Comparison of ENCODE assay signal across 21 mouse cellular contexts in the genomic region with DNA sequence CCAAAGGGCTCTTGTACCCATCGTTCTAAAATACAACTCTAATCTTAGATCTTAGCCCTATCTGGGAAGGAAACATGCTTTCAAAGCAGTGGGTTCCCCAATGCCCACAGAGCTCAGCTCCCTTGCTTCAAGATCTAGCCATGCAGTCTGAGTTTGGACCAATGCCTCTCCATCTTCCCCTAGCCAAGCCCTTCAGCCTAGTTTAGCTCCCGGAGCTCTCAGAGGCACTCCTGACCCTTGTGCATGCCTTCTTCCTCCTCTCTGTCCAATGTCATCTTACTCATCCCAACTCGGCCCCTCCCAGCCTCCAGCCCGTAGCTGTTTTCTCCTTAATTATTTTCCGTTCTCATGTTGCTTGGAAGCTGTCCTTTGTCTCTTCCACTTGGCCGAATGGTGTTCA. TPM values are rescaled to one million over a fixed set of nuclear protein-coding genes. Genes with fewer than 3 reads are reported as not detected.
DNase-seq lines count a peak whose midpoint lies in the region; ATAC-seq lines count a peak whose summit lies in the region.
"Had no signal": no experiment of that assay in that cellular context is flagged by ENCODE, and none has a peak within 500 bp of the region (broad histone marks: within the 10 kb centered on the region; RNA-seq: fewer than 3 reads in every experiment).

No protein-coding gene starts in this region.

- no peaks in the 10 kb centered on the region for H3K36me3 ChIP-seq in forebrain, embryonic 11.5 days (ENCODE audit: control insufficient read depth, insufficient read depth, low read length)
- H3K36me3 ChIP-seq in forebrain, embryonic 16.5 days (ENCODE audit: control insufficient read depth, insufficient read depth), result no peaks in the 10 kb centered on the region
- H3K36me3 ChIP-seq in kidney, embryonic 16.5 days (ENCODE audit: insufficient read depth, low read length), result no peaks in the 10 kb centered on the region
- H3K36me3 ChIP-seq: embryonic facial prominence, embryonic 10.5 days; embryonic facial prominence, embryonic 12.5 days; forebrain, embryonic 12.5 days had no signal

- no peaks in the 10 kb centered on the region for H3K9me3 ChIP-seq in forebrain, embryonic 11.5 days (ENCODE audit: control insufficient read depth, low read length)
- no peaks in the 10 kb centered on the region for H3K9me3 ChIP-seq in forebrain, embryonic 16.5 days (ENCODE audit: control insufficient read depth, low read length)
- H3K9me3 ChIP-seq in kidney, embryonic 16.5 days (ENCODE audit: low read length), result no peaks in the 10 kb centered on the region
- H3K9me3 ChIP-seq: embryonic facial prominence, embryonic 10.5 days; embryonic facial prominence, embryonic 12.5 days; forebrain, embryonic 12.5 days had no signal

- peaks cover 4% of the 10 kb centered on the region; the same call in 1 of the 2 replicates for H3K27me3 ChIP-seq in forebrain, embryonic 11.5 days (ENCODE audit: control insufficient read depth, insufficient read depth, low read length)
- no peaks in the 10 kb centered on the region for H3K27me3 ChIP-seq in forebrain, embryonic 16.5 days (replicated peaks; ENCODE audit: control insufficient read depth, insufficient read depth, low read length)
- no peaks in the 10 kb centered on the region for H3K27me3 ChIP-seq in kidney, embryonic 16.5 days (ENCODE audit: insufficient read depth, low read length)
- H3K27me3 ChIP-seq: embryonic facial prominence, embryonic 12.5 days had no signal

- no peak overlapping the region for H3K4me3 ChIP-seq in forebrain, embryonic 11.5 days (ENCODE audit: low read depth, low read length)
- H3K4me3 ChIP-seq in forebrain, embryonic 16.5 days (replicated peaks; ENCODE audit: low read length), result no peak overlapping the region
- H3K4me3 ChIP-seq in kidney, embryonic 16.5 days (ENCODE audit: low read length), result no peak overlapping the region
- H3K4me3 ChIP-seq: embryonic facial prominence, embryonic 10.5 days; embryonic facial prominence, embryonic 12.5 days; forebrain, embryonic 12.5 days had no signal

- H3K4me1 ChIP-seq in forebrain, embryonic 11.5 days (replicated peaks; ENCODE audit: control insufficient read depth, insufficient read depth, low read length), result peaks cover 3% of the 10 kb centered on the region
- H3K4me1 ChIP-seq in forebrain, embryonic 16.5 days (replicated peaks; ENCODE audit: control insufficient read depth, insufficient read depth, low read length), result peaks cover 11% of the 10 kb centered on the region
- H3K4me1 ChIP-seq in kidney, embryonic 16.5 days (ENCODE audit: insufficient read depth, low read length), result peaks cover 11% of the 10 kb centered on the region; the same call in 1 of the 2 replicates

- no peak overlapping the region for H3K9ac ChIP-seq in forebrain, embryonic 11.5 days (ENCODE audit: low read length)
- H3K9ac ChIP-seq in forebrain, embryonic 16.5 days (replicated peaks; ENCODE audit: low read depth, low read length), result no peak overlapping the region
- no peak overlapping the region for H3K9ac ChIP-seq in kidney, embryonic 16.5 days (replicated peaks; ENCODE audit: low read length)
- H3K9ac ChIP-seq: embryonic facial prominence, embryonic 12.5 days; forebrain, embryonic 12.5 days; forebrain, postnatal 0 days had no signal

- 48% methylated on average over 6 of the region's 6 CpGs for WGBS in forebrain, embryonic 11.5 days
- 46% methylated on average over 6 of the region's 6 CpGs for WGBS in forebrain, embryonic 16.5 days
- WGBS in kidney, embryonic 16.5 days, result 54% methylated on average over 6 of the region's 6 CpGs

- no peak overlapping the region for H3K4me2 ChIP-seq in forebrain, embryonic 11.5 days (ENCODE audit: low read depth, low read length, severe bottlenecking)
- H3K4me2 ChIP-seq in forebrain, embryonic 16.5 days (ENCODE audit: low read length), result no peak overlapping the region
- no peak overlapping the region for H3K4me2 ChIP-seq in kidney, embryonic 16.5 days (replicated peaks; ENCODE audit: low read depth, low read length)
- H3K4me2 ChIP-seq: embryonic facial prominence, embryonic 12.5 days; forebrain, embryonic 12.5 days had no signal

- no peak for ATAC-seq in forebrain, embryonic 11.5 days (replicated peaks; ENCODE audit: low FRiP score)
- no peak for ATAC-seq in forebrain, embryonic 16.5 days
- no peak for ATAC-seq in kidney, embryonic 16.5 days (ENCODE audit: low FRiP score, low TSS enrichment)
- ATAC-seq: forebrain, embryonic 14.5 days; forebrain, postnatal 0 days had no signal

- no peak overlapping the region for H3K27ac ChIP-seq in forebrain, embryonic 11.5 days (ENCODE audit: low read depth, low read length)
- no peak overlapping the region for H3K27ac ChIP-seq in forebrain, embryonic 16.5 days (ENCODE audit: low read length)
- no peak overlapping the region for H3K27ac ChIP-seq in kidney, embryonic 16.5 days (ENCODE audit: low read length)
- H3K27ac ChIP-seq: embryonic facial prominence, embryonic 10.5 days; embryonic facial prominence, embryonic 12.5 days had no signal

- peak; percentile 37 for DNase-seq in forebrain, embryonic 11.5 days (ENCODE audit: low spot score)
- DNase-seq in heart, adult 11 months, result peak; percentile 91
- DNase-seq in heart, adult 8-10 months (ENCODE audit: low spot score), result no peak
- peak; percentile 32 for DNase-seq in kidney, postnatal 14 days
- DNase-seq in adipocyte (ENCODE audit: low spot score), result peak; percentile 84
- DNase-seq in cerebellum, adult 8-10 months, result no peak
- DNase-seq: adrenal gland, adult 8-10 months; adrenal gland, postnatal 14 days; adrenal gland, postnatal 36 days; cerebellum, adult 11 months; cerebellum, adult 18-20 months; cerebellum, adult 9-10 months; cerebellum, postnatal 10 days; forebrain, postnatal 0 days had no signal

RNA-seq across cellular contexts. Expression of a gene that starts 1.3 kb away (rescaled TPM):
- polyA plus RNA-seq in forebrain, embryonic 11.5 days (2014; fragmentation: Nextera tagmentation; extraction: Ambion mirVana), result 11.3 and 11.9 TPM in 2 replicates
- polyA plus RNA-seq in forebrain, embryonic 16.5 days (2015; fragmentation: Nextera tagmentation; extraction: Ambion mirVana), result 6.7 TPM in 2 replicates
- 10 to 100 TPM; 41.8 to 50.5 (median 49.8) TPM for total RNA-seq in heart, adult 8-10 months (2022)
- 29.8 and 30.4 TPM in 2 replicates for polyA plus RNA-seq in kidney, embryonic 16.5 days (2015; fragmentation: Nextera tagmentation; extraction: Ambion mirVana)
- total RNA-seq: MEL had no signal

Comparison
In these comparisons a context has a peak if more than half of its experiments do, and no peak if none do; other contexts are left out.
1. DNase-seq: peak in forebrain, embryonic 11.5 days (single experiment), heart, adult 11 months (single experiment), kidney, postnatal 14 days (single experiment) and adipocyte (single experiment); none in heart, adult 8-10 months (single experiment) and cerebellum, adult 8-10 months (single experiment).